Mouse (Mus musculus) kidney, postnatal 4 days (tissue): ENCODE data around the gene Gm37240.
"Not testable (repeated sequence)": the region's sequence is repeated elsewhere in the genome, so short reads cannot be mapped to it uniquely, and the experiment has no call there.

Experiments used
- DNase-seq, 2 experiments: peaks; one replicate each; pipeline ENCODE4 v3.0.0; 2021; ENCODE audit warnings: mixed read lengths in 2 of 2

Gm37240 gene

DNA sequence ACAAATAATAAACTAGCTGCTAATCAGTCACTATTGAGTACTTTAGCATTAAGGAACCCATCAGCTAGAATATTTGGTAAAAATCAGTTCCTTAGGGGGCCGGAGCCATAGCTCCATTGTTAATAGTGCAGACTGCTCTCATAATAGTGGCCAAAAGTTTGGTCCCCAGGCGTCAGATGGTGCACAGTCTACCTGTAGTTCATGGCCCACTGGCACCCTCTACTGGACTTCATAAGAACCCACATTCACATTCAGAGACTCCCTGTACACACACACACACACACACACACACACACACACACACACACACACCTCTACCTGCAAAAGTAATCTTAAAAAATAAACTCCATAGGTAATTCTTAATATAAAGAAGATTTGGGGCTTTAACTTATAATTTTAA is 959.4 kb downstream of the Gm37240 start:
- DNase-seq, result no peak

GRCm38 (mm10) chr3:84927168-84927794 is 960.0 kb downstream of the Gm37240 start:
- DNase-seq, result no peak

- no peak for DNase-seq
Measured at GRCm38 (mm10) chr3:84926140-84926539, 961.2 kb downstream of the Gm37240 start.

- no peak for DNase-seq
Measured at GRCm38 (mm10) chr3:84925229-84925628, 962.1 kb downstream of the Gm37240 start.

- DNase-seq, result no peak
Measured at GRCm38 (mm10) chr3:84923670-84924069, 963.6 kb downstream of the Gm37240 start.

GRCm38 (mm10) chr3:84923256-84923655 is 964.1 kb downstream of the Gm37240 start:
- DNase-seq, result no peak

DNA sequence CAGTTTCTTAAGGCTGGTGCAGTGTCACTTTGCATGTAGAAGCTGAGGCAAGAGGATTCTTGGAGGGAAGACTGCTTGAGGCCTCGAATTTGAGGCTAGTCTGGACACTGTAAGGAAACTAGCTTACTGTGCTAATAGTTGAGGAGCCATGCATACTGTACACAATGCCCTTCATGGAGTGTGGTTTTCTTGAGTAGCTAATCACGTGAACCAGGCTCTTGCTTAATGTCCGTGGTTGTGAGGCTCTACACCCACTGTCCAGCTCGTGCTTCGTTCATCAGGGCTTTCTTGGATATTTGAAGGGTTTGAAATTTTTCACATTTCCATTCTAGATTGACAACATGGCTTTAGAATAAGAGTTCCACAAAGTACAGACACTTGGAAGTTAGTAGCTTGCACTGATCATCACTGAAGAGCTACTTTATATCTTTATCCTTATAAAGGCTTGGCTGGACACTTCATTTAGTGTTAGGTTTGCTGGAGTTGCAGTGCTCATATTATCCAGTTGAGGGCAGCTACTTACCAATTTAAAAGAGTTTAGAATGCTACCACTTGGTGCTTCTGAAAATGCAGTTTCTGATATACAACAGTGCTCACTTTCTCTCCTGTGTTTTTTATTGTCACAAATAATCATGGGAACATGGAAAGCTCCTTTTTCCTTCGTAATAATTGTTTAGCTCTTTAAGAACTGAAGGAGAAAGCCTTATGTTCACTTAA is 965.5 kb downstream of the Gm37240 start:
- DNase-seq, result peak; percentile 25 to 31

DNA sequence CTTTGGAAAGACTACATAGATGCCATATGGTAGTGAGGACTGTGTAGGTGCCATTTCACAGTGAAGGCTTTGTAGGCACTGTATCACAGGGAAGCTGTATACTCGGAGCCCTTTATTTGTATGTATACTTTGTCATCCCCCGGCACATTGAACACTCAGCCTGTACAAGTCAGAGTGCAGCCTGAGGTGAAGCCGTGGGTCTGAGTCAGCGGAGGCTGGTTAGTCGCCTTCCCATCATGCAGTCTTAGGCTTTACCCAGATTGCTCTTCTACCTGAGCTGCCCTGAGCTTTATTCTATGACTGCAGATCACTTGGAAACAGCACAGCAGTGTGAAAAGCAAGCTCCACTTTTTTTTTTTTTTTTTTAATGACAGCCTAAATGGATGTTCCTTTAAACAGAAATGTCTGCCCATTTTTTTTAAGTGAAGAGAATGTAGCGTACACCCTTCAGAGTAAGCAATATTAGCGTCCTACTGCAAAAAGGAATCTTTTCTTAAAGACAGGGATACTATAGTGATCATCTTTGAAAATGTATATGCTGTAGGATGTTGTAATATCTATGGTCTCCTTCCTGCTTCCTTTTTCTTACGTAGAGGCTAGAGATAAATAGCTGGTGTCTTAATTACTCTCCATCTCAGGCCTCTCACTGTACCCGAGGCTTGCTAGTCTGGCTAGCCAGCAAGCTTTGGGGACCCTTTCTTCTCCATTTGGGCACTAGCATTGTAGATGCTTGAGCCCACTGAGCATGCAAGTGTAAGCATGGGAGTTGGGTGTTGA is 969.2 kb downstream of the Gm37240 start:
- DNase-seq, result no peak

DNA sequence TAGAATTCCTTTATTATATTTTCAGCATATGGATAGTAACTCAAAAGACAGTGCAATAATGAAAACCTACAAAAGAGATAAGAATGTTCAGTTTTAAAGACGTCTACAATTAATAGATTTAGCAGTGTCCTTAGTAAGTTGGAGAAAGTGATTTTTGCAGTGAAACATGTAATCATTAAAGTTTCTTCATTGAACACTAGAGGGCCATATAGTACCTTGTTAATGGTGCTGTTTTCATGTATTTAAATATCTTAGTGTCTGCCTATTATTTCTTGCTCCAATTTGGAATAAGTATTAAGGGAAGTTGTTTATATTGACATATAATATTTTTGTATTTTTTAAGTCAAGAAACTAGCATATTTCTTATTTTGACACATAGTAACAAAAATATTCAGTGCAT is 973.0 kb downstream of the Gm37240 start:
- DNase-seq, result no peak

GRCm38 (mm10) chr3:84906528-84906927 is 980.8 kb downstream of the Gm37240 start:
- DNase-seq, result peak; percentile 14 to 28

- DNase-seq, result no peak
Measured at GRCm38 (mm10) chr3:84897952-84898351, 989.4 kb downstream of the Gm37240 start.

- no peak for DNase-seq
Measured at GRCm38 (mm10) chr3:84890983-84891382, 996.3 kb downstream of the Gm37240 start.

DNA sequence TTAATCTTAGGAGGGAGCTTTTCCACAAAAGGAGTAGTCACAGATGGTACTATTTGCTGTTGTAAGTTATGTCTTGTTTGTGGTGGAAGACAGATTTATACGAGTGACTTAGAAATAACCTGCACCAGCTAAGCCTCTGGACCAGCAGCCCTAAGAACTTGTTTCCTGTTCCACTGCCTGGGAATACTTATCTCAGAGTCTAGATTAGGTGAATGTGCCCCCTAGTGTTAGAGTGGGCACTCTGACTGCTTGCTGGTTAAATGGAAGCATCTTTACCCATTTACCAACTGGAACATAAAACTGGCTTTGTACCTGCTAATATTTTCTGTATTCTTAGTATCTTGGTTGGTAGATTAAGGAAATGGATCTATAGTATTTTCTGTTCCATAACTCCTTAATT is 997.7 kb downstream of the Gm37240 start:
- DNase-seq, result peak in 1 of 2 experiments; percentile 37

GRCm38 (mm10) chr3:84883817-84884483 is 1003.4 kb downstream of the Gm37240 start:
- no peak for DNase-seq

GRCm38 (mm10) chr3:84876211-84876610 is 1011.1 kb downstream of the Gm37240 start:
- DNase-seq, result no peak

DNA sequence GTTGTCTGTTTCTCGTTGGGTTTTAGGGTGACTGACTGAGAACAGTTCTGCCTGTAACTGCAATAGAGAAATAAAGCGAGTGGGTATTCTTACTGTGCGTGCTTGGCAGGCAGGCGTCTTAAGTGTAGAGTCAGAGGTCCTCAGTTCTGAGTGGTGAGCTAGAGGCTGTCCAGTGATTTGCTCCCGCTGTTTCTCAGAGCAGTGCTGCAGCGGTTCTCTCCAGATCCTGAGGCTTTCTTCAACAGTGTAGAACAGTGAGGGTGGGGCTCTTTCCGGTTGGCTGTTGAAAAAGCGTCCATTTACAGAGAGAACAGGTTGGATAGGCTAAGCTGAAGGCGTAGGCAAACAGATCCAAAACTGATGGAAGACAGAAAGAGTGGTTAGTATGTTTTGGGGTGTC is 1012.0 kb downstream of the Gm37240 start:
- no peak for DNase-seq

DNA sequence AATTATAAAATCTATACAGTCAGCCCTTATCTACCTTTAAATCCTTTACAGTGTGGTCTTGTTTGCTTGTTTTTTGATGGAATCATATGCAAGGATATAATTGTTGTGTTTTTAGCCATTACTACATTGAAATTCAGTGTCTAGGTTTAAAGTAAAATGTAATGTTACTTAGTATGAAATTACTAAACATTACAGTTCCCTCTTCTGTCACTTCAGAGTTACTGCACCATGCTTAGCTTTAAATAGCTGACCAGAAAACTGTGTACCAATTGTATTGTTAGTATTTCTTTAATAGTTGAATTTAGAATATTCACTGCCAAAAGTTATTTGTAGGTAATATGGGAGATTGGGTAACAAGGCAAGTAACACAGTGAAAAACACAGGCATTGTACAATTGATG is 1017.2 kb downstream of the Gm37240 start:
- DNase-seq, result no peak

GRCm38 (mm10) chr3:84867991-84868390 is 1019.3 kb downstream of the Gm37240 start:
- no peak for DNase-seq

DNA sequence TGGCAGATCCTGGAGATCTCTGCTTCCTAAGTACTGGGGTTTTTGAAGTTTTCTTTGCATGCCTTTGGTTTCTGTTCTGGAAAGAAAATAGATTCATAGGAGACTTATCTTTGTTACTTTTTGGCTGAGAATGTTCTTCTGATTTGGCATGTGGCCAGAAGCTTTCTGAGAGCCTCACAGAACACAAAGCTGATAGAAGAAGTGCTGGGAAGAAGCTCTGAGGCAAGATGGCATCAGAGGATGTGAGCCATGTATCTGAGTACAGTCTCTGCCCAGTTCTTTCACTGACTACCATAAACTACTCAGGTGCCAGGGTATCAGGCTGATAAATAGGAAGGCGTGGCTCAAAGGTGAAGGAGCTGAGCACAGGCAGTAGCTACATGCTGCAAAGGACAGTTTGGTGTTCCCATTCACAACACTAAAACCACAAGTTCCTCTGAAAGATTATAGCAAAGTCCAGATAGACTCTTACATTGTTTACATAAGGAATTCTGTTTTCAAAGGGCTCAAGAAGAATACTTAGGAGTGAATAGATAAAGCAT is 1019.8 kb downstream of the Gm37240 start:
- DNase-seq, result no peak

DNA sequence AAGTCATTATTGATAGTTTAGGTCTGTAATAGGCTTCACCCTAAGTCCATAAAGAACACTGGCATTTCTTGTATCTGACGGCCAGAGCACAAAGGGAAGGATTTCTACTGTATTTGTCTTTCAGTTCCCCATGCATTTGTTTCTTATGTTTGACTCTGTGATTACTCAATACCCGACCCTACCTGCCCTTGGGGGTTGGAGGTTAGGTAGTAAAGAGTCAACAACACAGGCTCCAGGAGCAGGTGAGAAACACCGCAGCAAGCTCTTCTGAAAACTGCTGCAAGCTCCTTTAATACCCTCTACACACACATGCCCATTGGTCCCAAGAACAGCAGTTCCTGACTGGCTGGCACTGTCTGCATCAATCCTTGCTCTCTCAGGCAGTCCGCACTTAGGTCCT is 1020.5 kb downstream of the Gm37240 start:
- DNase-seq, result no peak

GRCm38 (mm10) chr3:84865684-84866083 is 1021.6 kb downstream of the Gm37240 start:
- DNase-seq, result peak in 1 of 2 experiments; percentile 16

DNA sequence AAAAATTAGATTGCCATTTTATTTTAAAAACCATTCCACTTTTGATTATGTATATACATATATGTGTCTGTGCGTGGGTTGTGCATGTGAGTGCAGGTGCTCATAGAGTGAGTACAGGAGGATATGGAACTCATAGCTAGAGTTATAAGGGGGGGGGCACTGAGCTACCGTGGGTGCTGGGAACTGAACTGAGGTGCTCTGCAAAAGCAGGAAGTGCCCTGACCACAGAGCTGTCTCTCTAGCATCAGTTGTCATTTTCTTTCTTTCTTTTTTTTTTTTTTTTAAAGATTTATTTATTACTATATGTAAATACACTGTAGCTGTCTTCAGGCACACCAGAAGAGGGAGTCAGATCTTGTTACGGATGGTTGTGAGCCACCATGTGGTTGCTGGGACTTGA is 1025.5 kb downstream of the Gm37240 start:
- not testable (repeated sequence) for DNase-seq

- DNase-seq, result no peak
Measured at GRCm38 (mm10) chr3:84860669-84861068, 1026.6 kb downstream of the Gm37240 start.
